Mouse (Mus musculus) megakaryocyte-erythroid progenitor cell, adult 5-6 weeks (primary cell): Measurements from ENCODE around the gene Gal3st4. TPM values are rescaled to one million over a fixed set of nuclear protein-coding genes. Genes with fewer than 3 reads are reported as not detected.

Experiments
- ATAC-seq: replicated peaks from 2 replicates; pipeline ENCODE4 v1.8.0; 2016; ENCODE audit warnings: mild to moderate bottlenecking, inconsistent platforms; ENCODE audit not compliant: severe bottlenecking, poor library complexity, low FRiP score, low TSS enrichment
- total RNA-seq, 2 experiments: library from RNA; stranded (forward) in 1 of 2; stranded (reverse) in 1 of 2; fragments of 200-1000, 215-1000 nt in 1 of 2; fragments of >200 nt in 1 of 2; fragmentation: Nextera tagmentation in 1 of 2; gene quantifications; 2 replicates each; pipeline ENCODE4 v1.2.3; 2014 to 2017

Gene Gal3st4
- total RNA-seq, 2 experiments from 2014 or later: not detected

DNA sequence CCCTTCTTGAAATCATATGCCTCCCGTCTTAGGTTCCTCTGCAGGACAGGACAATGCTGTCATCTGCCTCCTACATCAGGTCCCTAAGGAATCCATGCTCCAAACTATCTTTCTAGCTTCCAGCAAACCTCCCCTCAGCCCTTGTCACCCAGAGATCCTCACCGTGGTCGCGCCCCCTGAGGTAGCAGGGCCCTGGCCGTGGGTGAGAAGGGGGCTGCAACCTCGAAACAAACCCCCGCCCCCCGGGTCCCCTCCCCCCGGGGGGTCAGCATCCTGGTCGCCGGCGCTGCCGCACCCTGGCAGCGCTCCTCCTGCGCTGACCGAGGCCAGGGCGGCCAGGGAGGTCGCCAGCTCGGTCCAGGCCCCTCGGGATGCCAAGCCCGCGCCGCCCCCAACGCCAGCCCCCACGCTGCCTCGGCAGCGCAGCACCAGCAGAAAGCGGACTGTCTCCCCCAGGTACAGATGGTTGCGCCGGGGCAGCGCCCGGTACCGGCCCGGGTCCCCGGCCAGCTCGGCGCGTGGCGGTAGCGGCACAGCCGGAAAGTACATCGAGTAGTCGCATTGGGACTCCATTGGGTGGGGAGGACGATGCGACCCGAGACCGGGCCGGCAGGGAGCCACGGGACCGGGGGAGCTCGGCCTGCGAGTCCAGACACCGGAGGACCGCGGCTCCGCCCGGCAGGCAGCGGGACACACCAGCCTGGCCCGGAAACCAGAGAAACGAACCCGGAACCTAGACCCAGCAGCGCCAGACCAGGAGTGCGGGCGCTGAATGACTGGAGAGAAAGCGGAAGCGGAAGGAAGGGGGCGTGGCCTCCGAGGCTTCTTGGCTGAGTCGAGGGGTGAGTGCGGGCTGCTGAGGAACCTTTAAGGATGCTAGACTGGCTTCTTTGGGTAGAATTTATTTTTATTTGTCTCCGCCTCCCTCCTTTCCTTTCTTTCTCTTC lies 9.1 kb downstream of the Gal3st4 start, which contains the start of gene BC037034:
Gene BC037034, minus strand, starts transcription at position 774 of the 947 bp plus-strand sequence.
- peak; percentile 70 for ATAC-seq

DNA sequence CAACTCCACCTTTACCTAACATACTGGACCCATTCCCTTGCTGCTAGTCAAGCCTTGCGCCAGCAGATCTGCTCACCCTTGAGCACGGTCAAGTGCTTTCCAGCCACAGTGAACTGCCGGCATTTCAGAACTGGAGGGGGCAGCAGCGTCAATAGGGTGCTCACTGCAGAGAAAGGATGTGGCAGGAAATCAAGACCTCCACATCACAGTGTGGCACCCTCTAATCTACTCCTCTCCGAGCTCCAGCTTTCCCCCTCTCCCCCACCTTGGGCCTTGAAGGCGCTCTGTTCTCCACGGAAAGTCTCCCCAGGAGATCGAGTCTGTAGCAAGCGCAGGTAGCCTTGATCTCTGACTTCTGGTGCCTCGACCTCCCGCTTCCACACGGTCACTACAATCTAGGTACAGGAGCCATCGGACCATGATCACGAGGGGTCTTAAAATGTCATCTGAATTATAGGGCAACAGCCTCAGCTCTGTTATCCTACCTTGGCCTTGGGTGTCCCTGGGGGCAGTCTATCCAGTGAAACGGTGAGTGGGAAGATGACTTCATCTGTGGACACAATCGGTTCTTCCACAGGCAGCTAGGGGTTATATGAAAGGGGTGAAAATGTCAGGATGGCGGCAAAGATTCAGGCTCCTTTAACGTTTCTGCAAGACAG lies 9.9 kb downstream of the Gal3st4 start:
- 0 out of 2 replicates have a peak, but pooled peaks have one; percentile 10 for ATAC-seq

DNA sequence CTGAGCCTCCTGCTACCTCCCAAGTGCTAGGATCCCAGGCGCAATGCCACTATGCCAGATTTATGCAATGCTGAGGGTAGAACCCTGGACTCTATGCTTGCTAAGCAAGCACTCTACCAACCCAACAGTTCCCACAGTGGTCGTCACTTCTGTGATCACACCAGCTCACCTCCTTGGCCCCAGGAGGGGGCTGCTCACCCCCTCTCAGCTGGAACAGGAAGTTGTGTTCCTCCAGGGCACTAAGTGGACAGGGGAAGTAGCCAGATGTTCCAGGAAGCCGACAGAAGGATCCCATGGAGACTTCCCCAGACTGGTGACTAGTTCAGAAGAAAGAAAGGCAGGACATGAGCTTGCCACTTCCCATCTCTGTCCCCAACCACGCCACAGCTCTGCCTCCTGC lies 10.6 kb downstream of the Gal3st4 start:
- ATAC-seq: no peak

DNA sequence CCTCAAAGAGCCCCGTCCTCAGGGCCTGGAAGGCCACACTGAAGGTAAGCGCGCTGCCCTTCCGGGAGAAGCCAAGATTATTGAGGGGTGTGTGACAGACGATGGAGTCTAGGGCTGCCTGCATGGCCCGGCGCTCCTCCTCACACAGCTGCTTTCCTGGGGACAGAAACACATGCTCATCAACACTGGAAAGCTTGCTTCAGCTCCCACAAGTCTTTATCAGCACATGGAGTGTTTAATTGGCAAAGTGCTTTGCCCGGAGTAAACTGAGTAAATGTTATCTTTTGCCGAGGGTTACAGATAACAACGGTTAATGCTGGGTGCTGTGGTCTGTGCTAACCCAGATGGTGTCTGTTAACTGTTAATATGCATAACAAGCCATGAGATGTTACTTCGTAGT lies 11.8 kb downstream of the Gal3st4 start:
- ATAC-seq: peak; percentile 55

DNA sequence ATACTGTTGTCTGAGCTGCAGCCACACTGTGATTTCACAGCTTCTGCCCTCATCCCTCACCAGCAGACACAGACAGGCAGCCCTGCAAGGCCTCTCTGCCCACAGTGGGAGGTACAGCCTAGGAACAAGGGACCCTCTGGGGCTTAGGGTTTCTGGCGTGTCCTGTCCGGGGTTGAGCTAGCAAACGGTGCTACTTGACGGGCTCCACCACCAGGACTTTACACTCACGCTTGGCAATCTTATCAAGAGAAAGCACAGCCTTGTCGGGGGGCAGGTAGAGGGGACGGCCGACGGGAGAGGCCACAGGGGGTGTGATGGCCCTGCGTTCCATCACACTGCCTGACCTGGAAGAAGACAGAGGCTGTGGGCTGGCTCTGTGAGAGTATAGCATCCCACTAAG lies 12.6 kb downstream of the Gal3st4 start:
- no peak for ATAC-seq

DNA sequence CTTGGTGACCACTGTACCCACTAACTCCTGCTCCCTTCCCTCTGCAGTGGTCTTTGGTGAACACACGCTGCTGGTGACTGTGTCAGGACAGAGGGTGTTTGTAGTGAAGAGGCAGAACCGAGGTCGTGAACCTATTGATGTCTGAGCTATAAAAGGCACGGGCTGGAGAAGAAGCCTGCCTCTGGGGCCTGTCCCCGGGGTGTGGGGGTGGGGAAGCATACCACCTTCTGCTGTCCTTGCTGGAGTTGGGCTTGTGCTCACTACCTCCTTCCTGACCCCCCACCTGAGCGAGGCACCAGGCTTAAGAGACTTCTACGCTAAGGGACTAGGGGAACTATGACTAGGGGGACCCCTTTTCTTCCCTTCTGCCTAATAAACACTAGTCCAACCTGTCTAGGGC lies 13.6 kb downstream of the Gal3st4 start:
- no peak for ATAC-seq

DNA sequence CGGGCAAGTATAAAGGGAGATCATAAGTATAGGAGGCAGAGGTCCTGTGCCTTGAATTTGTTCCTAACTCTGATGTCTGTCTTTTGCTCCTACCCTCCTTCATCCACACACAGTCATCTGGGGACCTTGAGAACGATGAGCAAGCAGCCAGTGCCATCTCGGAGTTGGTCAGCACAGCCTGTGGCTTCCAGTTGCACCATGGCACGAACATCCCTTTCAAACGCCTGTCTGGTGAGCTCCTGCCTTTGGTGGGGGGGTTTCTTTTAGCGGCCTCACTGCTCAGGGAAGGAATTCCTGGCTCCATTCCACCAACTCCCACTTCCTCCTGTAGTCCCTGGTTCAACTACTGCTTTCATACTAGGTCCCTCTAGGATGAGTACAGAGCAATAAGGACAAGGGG lies 14.1 kb downstream of the Gal3st4 start:
- no peak for ATAC-seq

DNA sequence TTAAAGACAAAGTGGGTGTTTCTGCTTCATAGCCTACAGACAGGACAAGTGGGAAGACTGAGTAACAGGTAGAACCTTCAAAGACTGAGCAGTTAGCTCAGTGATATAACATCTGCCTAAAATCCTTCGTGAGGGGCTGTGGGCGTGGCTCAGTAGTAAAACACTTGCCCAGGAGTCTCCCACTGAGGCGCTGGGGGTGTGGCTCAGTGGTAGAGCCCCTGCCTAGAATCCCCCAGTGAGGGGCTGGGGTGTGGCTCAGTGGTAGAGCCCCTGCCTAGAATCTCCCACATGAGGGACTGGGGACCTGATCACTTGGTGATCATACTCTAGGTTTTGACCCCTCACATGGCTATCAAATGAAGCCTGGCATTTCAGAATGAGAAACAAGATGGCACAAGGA lies 14.6 kb downstream of the Gal3st4 start:
- ATAC-seq: no peak

DNA sequence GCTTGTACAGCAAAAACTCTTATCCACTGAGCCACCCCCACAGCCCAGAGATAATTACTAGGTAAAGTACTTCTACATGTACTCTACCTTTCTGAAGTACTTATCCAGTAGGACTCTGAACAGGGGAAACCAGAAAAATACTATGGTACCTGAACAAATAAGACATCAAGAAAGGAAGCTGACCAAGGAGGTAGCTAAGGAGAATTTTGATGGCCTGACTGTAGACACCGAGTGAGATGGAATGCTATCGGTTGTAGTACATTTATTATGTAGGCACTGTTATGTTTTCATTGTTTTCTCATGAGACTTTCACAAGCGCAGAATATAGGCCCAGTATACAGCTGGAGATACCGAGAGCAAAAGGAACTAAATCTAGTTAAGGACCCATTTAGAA lies 15.1 kb downstream of the Gal3st4 start:
- ATAC-seq: no peak

DNA sequence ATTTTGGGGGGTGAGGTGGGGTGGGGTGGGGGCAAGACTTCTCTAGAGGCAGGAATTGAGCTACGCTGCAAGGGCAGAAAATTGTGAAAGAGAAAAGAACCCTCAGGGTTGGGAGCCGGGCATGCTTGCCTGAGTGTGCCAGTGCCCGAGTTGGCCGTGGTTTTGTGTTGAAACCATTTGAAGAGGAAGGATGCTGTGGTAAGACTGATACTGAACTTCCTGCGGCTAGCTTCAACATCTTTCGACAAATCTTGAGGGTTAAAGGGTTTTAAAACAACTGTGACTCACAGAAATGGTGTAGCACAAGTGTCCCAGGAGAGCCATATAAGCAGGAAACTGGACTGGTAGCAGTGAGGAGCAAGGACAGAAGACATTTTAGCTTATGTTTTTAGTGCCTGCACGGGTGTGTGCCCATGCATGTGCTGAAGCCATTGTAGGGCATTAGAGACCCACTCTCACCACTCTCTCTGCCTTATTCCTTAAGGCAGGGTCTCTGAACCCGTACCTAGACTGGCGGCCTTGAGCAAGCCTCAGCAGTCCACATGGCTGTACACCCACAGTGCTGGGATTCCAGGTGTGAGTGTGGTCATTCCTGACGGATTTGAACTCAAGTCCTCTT lies 15.6 kb downstream of the Gal3st4 start:
- no peak for ATAC-seq

DNA sequence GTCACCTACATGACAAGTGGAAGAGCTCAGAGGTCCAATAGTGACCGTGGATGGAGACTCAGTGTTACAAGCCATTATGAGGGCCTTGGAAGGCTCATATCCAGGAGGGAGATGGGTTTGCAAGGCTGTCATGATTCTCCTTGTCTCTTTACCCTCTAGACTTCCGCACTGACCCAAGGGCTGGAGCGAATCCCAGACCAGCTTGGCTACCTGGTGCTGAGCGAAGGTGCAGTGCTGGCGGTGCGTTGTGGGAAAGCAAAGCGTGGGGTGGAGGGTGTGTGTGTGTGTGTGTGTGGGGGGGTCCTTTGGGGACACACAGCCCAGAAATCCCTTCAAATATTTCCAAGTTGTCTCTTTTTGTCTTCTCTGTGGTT lies 16.6 kb downstream of the Gal3st4 start:
- ATAC-seq: no peak

DNA sequence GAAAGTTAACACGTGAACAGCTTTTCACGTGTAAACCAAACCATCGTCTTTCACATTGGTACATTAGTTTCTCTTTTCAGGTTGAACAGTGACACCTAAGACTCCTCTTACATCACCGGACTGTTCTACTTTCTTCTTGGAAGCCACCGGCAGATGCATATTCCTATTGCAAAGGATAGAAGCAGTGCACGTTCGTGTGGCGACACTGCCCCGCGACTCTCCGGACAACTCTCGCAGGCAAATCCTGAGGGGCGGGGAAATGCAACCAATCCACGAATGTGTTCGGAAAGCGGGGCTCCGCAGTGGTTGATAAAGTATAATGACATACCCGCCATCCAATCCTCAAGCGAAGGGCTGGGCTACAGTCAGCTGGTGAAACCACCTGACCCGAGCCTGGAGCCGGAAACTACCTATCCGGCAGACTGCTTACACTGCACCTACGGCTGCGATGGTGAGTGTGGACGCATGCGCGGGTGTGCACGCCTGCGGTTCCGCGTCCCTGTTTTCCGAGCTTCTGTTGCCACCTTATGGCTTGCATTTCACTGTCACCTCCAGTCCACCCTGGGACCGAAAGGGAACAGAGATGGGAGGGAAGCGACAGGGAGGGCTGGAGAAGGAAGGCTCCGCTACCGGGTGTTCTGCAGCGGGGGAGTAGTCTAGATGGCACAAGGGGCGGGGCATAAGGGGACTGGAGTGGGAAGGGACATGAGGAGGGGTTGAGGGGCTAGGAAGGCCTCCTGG lies 17.1 kb downstream of the Gal3st4 start, which contains the start of gene Lamtor4:
Gene Lamtor4, plus strand, starts transcription at position 130 of the 741 bp plus-strand sequence.
- peak; percentile 96 for ATAC-seq

DNA sequence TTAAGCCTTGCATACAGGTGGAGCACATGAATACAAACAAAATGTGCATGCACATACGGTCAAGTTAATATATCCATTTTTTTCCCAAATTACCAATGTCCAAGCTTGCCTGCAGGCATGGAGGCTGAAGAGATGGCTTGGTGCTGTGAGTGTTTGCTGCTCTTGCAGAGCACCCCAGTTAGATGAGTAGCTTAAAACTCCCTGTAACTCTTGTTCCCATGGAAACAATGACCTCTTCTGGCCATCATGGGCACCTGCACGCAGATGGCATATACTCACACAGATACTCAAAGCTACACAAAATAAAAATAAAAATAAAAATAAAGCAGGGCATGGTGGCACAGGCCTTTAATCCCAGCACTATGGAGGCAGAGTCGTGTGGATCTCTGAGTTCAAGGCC lies 19.6 kb downstream of the Gal3st4 start:
- ATAC-seq: no peak

DNA sequence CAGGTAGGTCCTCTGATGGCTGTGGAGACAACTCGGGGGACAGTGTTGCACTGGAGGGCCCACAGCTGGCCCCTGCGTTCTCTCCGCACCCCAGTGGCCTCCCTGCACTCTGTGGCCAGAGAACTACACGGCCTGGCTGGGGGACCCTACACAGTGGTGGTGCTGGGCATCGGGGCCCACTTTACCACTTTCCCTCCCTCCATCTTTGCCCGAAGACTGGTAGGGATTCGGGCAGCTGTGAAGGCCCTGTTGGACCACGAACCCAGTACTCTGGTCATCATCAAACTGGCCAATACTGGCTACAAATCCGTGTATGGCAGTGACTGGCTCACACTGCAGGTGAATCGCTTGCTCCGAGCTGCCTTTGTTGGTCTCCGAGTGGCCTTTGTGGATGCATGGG lies 21.5 kb downstream of the Gal3st4 start:
- no peak for ATAC-seq

DNA sequence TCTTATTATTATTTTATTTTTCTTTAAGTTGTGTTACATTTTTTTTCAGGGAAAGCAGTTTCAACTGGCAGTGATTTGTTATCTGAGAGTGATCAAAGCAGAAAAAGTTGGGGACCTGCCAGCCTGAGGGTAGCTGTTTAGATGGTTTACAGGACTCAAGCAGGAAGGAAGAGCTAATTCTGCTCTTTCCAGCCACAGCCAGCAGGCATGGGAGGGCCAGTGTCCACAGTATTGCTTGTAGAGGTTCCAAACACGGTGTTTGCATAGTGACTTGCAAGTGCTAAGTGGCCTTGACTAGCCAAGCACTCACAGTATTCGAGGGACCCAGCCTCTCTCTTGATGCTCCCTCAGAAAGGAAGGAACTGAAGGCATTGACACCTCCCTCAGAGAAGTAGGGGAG lies 31.1 kb downstream of the Gal3st4 start:
- ATAC-seq: no peak

DNA sequence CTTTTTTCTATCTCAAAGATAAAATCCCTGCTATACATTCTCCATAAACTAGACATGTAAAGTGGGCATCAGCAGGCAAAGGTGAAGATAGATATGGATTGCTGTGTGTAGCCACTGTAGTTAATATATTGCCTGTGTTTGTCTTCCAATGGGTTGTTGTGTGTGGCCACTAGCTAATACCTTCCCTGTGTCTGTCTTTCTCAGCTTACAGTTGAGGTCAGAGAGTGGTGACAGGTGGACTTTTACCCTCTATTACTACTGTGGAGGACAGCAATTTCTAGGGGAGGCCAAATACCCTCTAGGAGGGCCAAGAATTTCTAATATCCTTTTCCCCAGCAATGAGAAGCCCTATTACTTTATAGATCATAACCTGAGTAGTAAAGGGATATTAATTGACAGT lies 38.4 kb downstream of the Gal3st4 start:
- no peak for ATAC-seq

DNA sequence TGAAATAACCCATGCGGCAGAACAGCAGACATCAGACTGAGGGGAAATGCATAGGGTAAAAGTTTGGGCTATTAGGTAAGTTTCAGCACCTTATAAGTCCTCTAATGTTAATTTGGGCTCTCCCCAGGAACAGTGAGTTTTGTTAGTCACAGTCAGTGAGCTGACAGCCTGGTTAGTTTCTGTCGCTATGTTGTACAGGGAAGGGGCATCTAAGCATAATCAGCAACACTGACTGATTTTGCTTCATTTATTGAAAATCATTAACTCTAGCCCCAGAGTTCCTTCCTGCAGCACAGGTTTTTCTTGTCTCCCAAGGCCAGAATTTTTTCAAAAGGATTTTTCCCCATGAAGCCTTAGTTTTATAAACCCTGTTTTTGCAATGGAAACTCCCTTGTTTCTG lies 38.9 kb downstream of the Gal3st4 start:
- ATAC-seq: no peak

DNA sequence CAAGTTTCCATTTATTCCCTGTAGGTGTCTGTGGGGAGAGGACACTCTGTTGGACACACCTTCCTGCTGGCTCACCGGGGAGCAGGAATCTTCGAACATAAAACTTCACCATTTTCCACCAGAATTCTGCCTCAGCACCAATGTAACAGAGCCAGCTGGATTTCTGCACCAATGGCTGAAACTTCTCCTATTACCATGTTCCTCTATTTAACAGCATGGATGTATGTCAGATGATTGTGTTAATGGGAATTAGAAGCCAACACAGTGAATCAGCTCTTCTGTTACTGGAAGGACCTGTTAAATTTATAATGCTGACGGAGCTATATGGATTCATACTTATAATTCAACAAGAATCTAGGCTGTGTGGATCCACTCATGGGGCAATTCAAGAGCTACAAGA lies 43.1 kb downstream of the Gal3st4 start:
- ATAC-seq: no peak

DNA sequence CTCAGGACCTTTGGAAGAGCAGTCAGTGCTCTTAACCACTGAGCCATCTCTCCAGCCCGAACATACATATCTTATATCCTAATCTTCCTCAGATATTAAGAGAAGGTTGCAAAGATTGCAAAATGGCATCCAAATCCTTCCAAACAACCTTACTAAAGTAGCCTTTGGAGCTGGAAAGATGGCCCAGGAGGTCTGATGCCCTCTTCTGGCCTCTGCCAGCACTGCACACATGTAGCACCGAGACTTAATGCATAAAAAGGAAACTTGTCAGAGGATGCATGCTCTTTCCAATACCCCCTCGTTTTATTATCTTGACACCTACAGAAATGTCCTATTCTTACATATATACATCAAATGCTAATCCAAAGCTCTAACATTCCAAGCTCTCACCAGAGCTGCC lies 44.6 kb downstream of the Gal3st4 start:
- ATAC-seq: peak; percentile 64

DNA sequence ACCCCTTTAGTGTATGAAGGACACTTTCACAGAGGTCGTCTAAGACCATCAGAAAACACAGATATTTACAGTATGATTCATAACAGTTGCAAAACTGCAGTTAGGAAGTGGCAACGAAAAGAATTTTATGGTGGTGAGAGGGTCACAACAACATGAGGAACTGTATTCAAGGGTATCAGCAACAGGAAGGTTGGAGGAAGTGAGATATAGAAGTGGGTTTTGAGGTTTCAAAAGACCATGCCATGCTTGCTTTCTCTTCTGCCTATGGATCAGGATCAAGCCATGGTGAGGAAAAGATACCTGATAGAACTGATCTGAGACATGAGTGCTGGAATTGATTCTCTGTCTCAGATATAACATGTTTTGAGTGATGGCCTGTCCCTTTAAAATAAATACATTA lies 45.3 kb downstream of the Gal3st4 start:
- ATAC-seq: peak; percentile 48; the same call in 1 of the 2 replicates
